Mouse (Mus musculus): ENCODE measurements around the gene Shank2. TPM values are rescaled to one million over a fixed set of nuclear protein-coding genes. Genes with fewer than 3 reads are reported as not detected.

Shank2 gene
- polyA plus RNA-seq, 1 experiment: 32.5 TPM

DNA sequence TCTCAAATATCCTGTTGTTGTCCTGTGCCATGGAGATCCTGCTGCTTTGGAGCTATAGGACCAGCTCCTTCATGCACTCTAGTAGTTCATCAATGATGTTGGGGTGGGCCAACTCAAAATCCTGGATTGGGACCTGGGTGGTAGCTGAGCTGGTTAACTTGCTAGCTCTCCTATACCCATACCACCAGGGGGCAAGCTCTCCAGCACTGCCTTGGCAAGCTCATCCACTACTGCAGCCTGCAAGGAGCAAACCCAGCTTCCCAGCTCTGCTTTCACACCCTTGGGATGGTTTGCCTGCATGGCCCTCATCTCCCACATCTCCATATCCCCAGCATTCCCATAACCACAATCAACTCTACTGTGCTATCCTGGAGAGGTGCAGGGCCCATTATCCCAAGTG lies 10.6 kb upstream of the Shank2 start:
- no peak for DNase-seq (ENCODE audit: low read depth)
- no peak for TF ChIP-seq POLR2A (IDR thresholded peaks at IDR 0.05; ENCODE audit: borderline replicate concordance, extremely low read depth, insufficient read depth, insufficient read length, poor library complexity, severe bottlenecking)
- TF ChIP-seq CTCF (IDR thresholded peaks at IDR 0.05; ENCODE audit: borderline replicate concordance, extremely low read depth, insufficient read depth, insufficient read length): no peak

DNA sequence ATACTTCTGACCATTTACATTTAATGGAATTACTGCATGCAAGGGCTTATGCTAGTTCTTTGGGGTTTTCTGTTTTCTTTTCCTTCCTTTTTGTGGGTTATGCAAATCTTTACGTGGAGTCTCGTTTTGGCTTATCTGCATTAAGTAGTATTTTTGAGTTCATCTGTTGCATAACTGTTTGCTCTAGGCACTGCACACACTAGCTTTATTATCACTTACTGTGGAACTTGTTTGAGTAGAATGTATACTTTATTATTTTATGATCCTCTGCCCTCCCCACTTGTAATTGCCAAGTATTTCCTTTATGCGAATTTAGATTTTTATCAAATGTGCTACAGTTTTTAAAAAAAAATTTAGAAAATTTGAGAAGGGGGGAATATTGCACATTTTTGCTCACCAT lies 2.7 kb upstream of the Shank2 start:
- no peak for DNase-seq (ENCODE audit: low read depth)
- TF ChIP-seq POLR2A (IDR thresholded peaks at IDR 0.05; ENCODE audit: borderline replicate concordance, extremely low read depth, insufficient read depth, insufficient read length, poor library complexity, severe bottlenecking): no peak
- TF ChIP-seq CTCF (IDR thresholded peaks at IDR 0.05; ENCODE audit: borderline replicate concordance, extremely low read depth, insufficient read depth, insufficient read length): no peak

DNA sequence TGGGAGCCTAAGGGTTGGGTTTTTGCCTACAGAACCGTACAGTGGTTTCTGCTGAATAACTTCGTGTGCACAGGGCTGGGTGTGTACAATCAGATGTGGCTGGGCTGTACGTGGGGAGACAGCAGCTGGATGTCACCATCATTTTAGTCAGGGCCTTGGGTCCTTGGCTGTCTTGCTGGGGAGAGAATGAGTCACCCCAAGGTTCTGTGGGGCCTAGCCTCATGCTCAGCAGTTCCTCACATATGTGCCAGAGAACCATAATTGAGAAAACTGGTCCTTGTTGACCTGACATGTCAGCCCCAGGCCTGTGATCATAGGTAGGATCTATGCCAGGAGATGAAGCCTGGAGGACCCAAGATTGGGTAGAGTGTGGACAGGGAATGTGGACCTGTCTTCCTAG lies 1.7 kb downstream of the Shank2 start:
- TF ChIP-seq CTCF (IDR thresholded peaks at IDR 0.05; ENCODE audit: borderline replicate concordance, extremely low read depth, insufficient read depth, insufficient read length) (no peak), POLR2A (IDR thresholded peaks at IDR 0.05; ENCODE audit: borderline replicate concordance, extremely low read depth, insufficient read depth, insufficient read length, poor library complexity, severe bottlenecking) (no peak)
- DNase-seq (ENCODE audit: low read depth): no peak

DNA sequence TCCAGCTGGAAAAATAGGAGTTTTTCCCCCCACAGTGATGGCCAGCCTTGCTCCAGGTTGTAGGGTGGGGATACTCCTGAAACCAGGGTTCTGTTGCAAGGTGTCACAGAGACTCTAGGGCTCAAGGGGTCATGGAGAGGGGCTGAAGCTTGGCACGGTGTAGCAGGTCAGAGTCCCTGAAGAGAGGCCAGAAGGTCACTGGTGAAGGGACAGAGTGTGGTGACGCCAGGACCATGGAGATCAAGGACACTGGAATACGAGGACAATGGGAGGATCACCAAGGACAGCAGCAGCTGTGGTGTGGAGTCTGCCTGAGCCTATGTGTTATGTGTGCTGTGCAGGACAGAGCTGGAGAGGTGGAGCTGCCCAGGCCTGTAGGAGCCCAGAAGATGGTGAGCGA lies 6.4 kb downstream of the Shank2 start:
- TF ChIP-seq POLR2A (IDR thresholded peaks at IDR 0.05; ENCODE audit: borderline replicate concordance, extremely low read depth, insufficient read depth, insufficient read length, poor library complexity, severe bottlenecking) (no peak), CTCF (IDR thresholded peaks at IDR 0.05; ENCODE audit: borderline replicate concordance, extremely low read depth, insufficient read depth, insufficient read length) (no peak)
- no peak for DNase-seq (ENCODE audit: low read depth)

DNA sequence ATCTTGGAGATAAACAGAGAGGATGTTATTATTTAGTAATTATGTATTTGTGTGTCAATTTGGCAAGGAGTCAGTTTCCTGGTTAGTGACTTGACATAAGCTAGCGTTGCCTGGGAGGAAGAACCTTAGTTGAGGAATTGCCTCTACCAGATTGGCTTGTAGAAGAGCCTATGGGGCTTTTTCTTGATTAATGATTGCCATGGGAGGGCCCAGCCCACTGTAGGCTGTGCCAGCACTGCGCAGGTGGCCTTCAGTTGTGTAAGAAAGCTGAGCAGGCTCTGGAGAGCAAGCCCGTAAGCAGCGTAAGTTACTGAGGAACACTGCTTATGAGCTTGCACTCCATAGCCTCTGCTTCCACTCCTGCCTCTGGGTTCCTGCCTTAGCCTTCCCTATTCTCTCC lies 7.3 kb downstream of the Shank2 start:
- DNase-seq (ENCODE audit: low read depth): peak; percentile 12
- no peak for TF ChIP-seq POLR2A (IDR thresholded peaks at IDR 0.05; ENCODE audit: borderline replicate concordance, extremely low read depth, insufficient read depth, insufficient read length, poor library complexity, severe bottlenecking)
- no peak for TF ChIP-seq CTCF (IDR thresholded peaks at IDR 0.05; ENCODE audit: borderline replicate concordance, extremely low read depth, insufficient read depth, insufficient read length)

DNA sequence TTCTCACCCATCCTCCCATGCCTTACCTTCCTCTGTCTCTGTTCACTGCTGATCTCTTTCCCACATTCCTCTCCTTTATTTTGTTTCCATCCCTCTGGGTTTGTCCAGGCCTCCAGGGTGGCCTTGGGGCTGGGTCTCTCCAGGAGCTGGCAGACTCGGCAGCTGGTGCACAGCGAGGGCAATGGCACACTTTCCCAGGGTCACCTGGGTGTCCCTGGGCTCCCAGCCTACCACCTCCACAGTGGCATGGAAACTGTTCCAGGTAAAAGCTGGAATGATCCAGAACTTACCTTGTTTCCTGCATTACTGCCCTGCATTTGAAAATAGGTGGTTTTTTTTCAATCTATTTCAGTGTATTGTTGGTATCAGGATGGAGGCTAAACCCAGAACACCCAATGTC lies 12.8 kb downstream of the Shank2 start:
- no peak for DNase-seq (ENCODE audit: low read depth)
- TF ChIP-seq CTCF (IDR thresholded peaks at IDR 0.05; ENCODE audit: borderline replicate concordance, extremely low read depth, insufficient read depth, insufficient read length): no peak
- no peak for TF ChIP-seq POLR2A (IDR thresholded peaks at IDR 0.05; ENCODE audit: borderline replicate concordance, extremely low read depth, insufficient read depth, insufficient read length, poor library complexity, severe bottlenecking)

DNA sequence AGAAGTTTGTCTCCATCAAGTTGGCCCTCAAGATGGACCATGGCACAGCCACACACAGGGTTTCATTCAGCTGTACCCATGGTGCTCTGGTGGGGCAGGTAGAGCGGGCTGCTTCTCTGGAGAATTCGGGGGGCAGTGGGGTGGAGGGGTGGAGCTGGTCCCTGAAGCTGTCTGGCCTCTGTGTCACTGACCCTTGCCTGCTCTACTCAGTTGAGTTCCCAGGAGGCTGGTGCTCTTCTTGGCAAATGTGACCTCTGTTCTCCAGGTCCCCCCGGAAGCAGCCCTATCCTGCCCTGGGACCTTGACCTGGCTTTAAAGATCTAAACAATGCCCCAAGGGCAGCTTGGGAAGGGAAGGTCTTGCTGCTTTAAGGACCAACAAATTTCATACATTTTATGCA lies 20.1 kb downstream of the Shank2 start:
- DNase-seq (ENCODE audit: low read depth): no peak
- TF ChIP-seq CTCF (IDR thresholded peaks at IDR 0.05; ENCODE audit: borderline replicate concordance, extremely low read depth, insufficient read depth, insufficient read length) (no peak), POLR2A (IDR thresholded peaks at IDR 0.05; ENCODE audit: borderline replicate concordance, extremely low read depth, insufficient read depth, insufficient read length, poor library complexity, severe bottlenecking) (no peak)

DNA sequence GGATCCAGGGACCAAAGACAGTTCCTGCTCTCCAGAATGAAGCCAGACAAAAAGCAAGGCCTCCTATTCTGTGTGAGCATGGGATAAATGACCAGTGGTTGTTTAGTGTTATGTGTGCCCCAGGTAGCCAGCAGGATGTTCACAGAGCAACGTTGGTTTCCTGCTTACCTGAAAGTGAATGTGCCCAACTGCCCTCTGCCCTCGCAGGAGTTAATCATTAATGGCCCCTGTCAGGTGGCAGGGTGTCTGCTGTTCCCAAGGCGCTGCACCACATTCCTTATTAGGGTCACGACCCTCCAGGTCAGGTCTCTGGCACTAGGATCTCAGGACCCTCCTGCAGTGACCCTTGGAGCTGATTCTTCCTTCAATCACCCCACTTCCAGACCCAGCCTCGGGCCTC lies 21.0 kb downstream of the Shank2 start:
- TF ChIP-seq CTCF (IDR thresholded peaks at IDR 0.05; ENCODE audit: borderline replicate concordance, extremely low read depth, insufficient read depth, insufficient read length): no peak
- TF ChIP-seq POLR2A (IDR thresholded peaks at IDR 0.05; ENCODE audit: borderline replicate concordance, extremely low read depth, insufficient read depth, insufficient read length, poor library complexity, severe bottlenecking): no peak
- no peak for DNase-seq (ENCODE audit: low read depth)

DNA sequence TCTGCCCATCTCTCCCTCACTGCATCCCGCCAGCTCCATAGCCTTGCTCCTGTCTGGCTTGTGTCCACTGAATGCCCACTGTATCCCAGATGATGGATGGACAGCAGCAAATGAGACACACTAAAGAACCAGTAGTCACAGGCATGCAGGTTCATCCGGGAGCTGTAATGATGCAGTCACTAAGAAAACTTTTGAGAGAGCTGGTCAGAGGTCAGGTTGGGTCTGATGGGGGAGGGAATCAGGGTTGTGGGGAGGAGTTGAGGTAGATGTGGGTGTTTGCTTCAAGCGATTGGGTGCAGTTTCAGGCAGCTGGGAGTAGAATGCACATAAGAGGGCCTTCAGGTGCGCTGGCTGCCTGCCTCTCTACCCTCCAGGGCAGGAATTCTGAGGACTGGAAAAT lies 21.8 kb downstream of the Shank2 start:
- DNase-seq (ENCODE audit: low read depth): no peak

DNA sequence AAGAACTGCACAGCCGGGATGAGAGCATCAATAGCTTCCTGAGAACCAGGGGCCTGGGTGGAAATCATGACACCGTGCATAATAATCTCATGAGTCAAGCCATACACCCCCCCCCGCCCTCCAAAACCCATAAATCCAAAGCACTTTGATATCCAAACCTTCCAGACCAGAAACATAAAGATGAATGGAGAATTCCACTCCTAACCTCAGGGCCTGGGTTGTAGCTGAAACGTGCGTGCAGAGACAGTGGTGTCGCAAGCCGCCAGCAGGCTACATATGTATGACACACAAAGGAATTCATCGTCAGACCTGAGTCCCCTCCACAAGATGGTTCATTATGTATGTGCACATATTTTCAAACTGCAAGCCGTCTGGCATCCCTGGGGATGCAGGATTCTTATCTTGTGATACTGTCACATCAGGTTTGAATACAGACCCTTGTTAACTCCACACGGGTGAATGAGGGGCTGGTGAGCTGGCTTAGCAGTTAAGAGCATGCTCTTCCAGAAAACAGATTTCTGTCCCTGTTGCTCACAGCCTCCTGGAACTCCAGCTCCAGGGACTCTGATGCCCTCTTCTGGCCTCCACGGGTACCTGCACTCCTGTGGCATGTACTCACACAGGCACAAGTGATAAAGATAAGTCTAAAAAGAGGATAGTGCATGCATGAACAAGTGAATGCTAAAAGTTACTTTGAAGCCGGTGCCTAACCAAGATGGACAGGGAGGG lies 24.5 kb downstream of the Shank2 start:
- TF ChIP-seq CTCF (IDR thresholded peaks at IDR 0.05; ENCODE audit: borderline replicate concordance, extremely low read depth, insufficient read depth, insufficient read length) (no peak), POLR2A (IDR thresholded peaks at IDR 0.05; ENCODE audit: borderline replicate concordance, extremely low read depth, insufficient read depth, insufficient read length, poor library complexity, severe bottlenecking) (no peak)

More for the DNA sequence above, 21.8 kb downstream of the Shank2 start:
- no peak for TF ChIP-seq CTCF (IDR thresholded peaks at IDR 0.05; ENCODE audit: borderline replicate concordance, extremely low read depth, insufficient read depth, insufficient read length)
- no peak for TF ChIP-seq POLR2A (IDR thresholded peaks at IDR 0.05; ENCODE audit: borderline replicate concordance, extremely low read depth, insufficient read depth, insufficient read length, poor library complexity, severe bottlenecking)

DNA sequence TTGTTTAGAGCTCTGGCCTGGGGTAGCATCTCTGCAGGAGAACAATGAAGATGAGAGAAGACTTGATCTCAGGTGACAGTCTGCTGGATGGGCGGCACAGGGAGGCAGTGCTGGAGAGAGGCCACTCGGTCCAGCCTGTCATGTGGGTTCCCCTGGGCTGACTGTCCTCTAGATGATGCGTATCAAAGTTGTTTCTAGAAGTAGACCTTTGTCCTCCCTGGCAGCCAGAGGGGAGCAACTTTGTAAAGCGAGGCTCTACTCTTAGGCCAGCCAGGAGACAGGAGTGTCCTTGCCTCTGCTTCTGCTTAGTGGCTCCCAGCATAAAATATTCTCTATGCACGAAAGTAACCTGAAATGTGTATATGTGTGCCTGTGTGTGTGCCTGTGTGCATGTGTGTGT lies 27.5 kb downstream of the Shank2 start:
- DNase-seq (ENCODE audit: low read depth): no peak

More for the DNA sequence above, 24.5 kb downstream of the Shank2 start:
- peak; percentile 11 for DNase-seq (ENCODE audit: low read depth)

DNA sequence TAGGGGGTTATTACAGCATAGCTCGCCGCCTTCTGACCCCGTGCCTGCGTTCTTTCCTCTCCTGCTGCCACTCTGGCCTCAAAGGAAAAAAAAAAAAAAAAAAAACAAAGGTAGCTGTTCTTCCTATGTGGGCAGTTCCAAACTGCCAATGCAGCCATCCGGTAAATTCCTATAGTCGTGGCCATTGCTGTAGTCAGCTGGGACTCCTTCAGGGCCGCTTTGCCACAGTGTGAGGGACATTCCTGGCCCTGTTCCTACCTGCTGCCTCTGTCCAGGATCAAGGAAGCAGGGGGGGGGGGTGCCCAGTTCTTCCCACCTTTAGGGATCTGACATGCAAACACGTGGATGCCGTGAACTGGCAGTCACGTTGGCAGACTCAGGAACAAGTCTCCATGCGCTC lies 29.1 kb downstream of the Shank2 start:
- TF ChIP-seq POLR2A (IDR thresholded peaks at IDR 0.05; ENCODE audit: borderline replicate concordance, extremely low read depth, insufficient read depth, insufficient read length, poor library complexity, severe bottlenecking) (no peak), CTCF (IDR thresholded peaks at IDR 0.05; ENCODE audit: borderline replicate concordance, extremely low read depth, insufficient read depth, insufficient read length) (no peak)
- DNase-seq (ENCODE audit: low read depth): no peak

More for the DNA sequence above, 27.5 kb downstream of the Shank2 start:
- no peak for TF ChIP-seq POLR2A (IDR thresholded peaks at IDR 0.05; ENCODE audit: borderline replicate concordance, extremely low read depth, insufficient read depth, insufficient read length, poor library complexity, severe bottlenecking)
- no peak for TF ChIP-seq CTCF (IDR thresholded peaks at IDR 0.05; ENCODE audit: borderline replicate concordance, extremely low read depth, insufficient read depth, insufficient read length)

Measured in brain, embryonic 14.5 days (tissue).